Mouse (Mus musculus) ES-Bruce4 (cell line): ENCODE results near the gene Ccdc170.

ENCODE experiments used
- CTCF ChIP-seq: IDR thresholded peaks from one replicate; pipeline ENCODE4 v1.8.1; 2011; ENCODE audit warnings: low read depth, low read length
- EP300 ChIP-seq: IDR thresholded peaks from 2 replicates; pipeline ENCODE4 v1.6.1; 2011; ENCODE audit warnings: low read depth, low read length; ENCODE audit not compliant: insufficient read depth
- POLR2A ChIP-seq: IDR thresholded peaks from one replicate; pipeline ENCODE4 v1.8.1; 2011; ENCODE audit warnings: low read length; ENCODE audit not compliant: insufficient read depth

DNA sequence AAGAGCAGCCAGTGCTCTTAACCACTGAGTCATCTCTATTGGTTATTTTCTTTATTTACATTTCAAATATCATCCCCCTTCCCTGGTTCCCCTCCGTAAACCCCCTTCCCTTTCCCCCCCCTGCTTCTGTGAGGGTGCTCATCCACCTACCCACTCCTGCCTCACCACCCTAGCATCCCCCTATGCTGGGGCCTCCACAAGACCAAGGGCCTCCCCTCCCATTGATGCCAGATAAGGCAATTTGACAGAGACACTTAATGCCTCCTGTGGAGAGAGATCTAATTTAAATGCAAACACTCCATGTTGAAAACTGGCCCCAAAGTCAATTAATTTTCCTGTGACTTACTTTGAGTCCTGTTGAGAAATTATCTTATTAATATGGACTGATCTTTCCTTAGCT, 9.7 kb downstream of the Ccdc170 start:
- TF ChIP-seq CTCF (no peak), POLR2A (no peak), EP300 (no peak)
